Mouse (Mus musculus) bone marrow macrophage, adult 2 months (primary cell): ENCODE results near the gene Rfx1. TPM values are rescaled to one million over a fixed set of nuclear protein-coding genes. Genes with fewer than 3 reads are reported as not detected.

Source experiments
- H3K27ac ChIP-seq: 2 replicates; pipeline ENCODE4 v1.5.1; 2012; ENCODE audit warnings: low read depth, low read length; ENCODE audit not compliant: insufficient read depth
- H3K4me1 ChIP-seq: 2 replicates; pipeline ENCODE4 v1.6.1; 2012; ENCODE audit warnings: low read length; ENCODE audit not compliant: control insufficient read depth, insufficient read depth
- H3K4me3 ChIP-seq: 2 replicates; pipeline ENCODE4 v1.5.1; 2012; ENCODE audit warnings: mild to moderate bottlenecking, low read length, moderate library complexity; ENCODE audit not compliant: insufficient read depth
- CTCF ChIP-seq: IDR thresholded peaks from 2 replicates; pipeline ENCODE4 v1.5.1; 2012; ENCODE audit warnings: low read depth, mild to moderate bottlenecking, low read length, moderate library complexity
- POLR2A ChIP-seq: IDR thresholded peaks from 2 replicates; pipeline ENCODE4 v1.6.1; 2012; ENCODE audit warnings: mild to moderate bottlenecking, low read depth, low read length, borderline replicate concordance
- polyA plus RNA-seq: library from polyadenylated mRNA; stranded (reverse); fragments of >200 nt; gene quantifications from 2 replicates; pipeline ENCODE4 v1.2.4, GENCODE M21; 2012; ENCODE audit not compliant: missing spikeins, insufficient read depth, insufficient read length

Gene Rfx1
- polyA plus RNA-seq, 1 experiment = 17.2 TPM

- TF ChIP-seq POLR2A (no peak), CTCF (no peak)
- Histone ChIP-seq H3K4me3 (no peak overlapping the region), H3K4me1 (no peaks in the 10 kb centered on the region), H3K27ac (no peak overlapping the region)
Observed at GRCm38 (mm10) chr8:84053229-84053628, 13.4 kb upstream of the Rfx1 start.

DNA sequence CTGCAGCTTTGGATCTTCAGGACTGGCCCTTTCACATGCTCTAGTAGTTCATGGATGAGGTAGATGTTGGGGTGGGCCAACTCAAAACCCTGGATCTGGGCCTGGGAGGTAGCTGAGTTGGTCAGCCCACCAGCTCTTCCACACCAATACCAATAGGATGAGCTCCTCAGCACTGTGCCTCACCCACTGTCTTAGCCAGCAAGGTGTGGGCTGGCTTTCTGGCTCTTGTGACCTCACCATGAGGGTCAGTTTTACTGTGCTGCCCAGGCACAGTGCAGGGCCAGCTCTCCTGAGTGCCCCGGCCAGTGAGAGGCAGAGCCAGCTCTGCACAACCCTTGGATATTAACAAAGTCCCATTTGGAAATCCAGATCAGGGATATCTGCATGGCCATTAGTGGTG is 8.8 kb upstream of the Rfx1 start:
- no peak for TF ChIP-seq POLR2A
- TF ChIP-seq CTCF = no peak
- no peak overlapping the region for H3K27ac ChIP-seq
- H3K4me1 ChIP-seq = no peaks in the 10 kb centered on the region
- H3K4me3 ChIP-seq = no peak overlapping the region

- Histone ChIP-seq H3K4me3 (no peak overlapping the region), H3K4me1 (peaks cover 9% of the 10 kb centered on the region), H3K27ac (no peak overlapping the region)
- TF ChIP-seq CTCF (no peak), POLR2A (no peak)
Observed at GRCm38 (mm10) chr8:84059226-84059625, 7.4 kb upstream of the Rfx1 start.

- Histone ChIP-seq H3K4me1 (peaks cover 16% of the 10 kb centered on the region), H3K27ac (no peak overlapping the region), H3K4me3 (no peak overlapping the region)
- TF ChIP-seq POLR2A (no peak), CTCF (no peak)
Observed at GRCm38 (mm10) chr8:84060245-84060644, 6.4 kb upstream of the Rfx1 start.

DNA sequence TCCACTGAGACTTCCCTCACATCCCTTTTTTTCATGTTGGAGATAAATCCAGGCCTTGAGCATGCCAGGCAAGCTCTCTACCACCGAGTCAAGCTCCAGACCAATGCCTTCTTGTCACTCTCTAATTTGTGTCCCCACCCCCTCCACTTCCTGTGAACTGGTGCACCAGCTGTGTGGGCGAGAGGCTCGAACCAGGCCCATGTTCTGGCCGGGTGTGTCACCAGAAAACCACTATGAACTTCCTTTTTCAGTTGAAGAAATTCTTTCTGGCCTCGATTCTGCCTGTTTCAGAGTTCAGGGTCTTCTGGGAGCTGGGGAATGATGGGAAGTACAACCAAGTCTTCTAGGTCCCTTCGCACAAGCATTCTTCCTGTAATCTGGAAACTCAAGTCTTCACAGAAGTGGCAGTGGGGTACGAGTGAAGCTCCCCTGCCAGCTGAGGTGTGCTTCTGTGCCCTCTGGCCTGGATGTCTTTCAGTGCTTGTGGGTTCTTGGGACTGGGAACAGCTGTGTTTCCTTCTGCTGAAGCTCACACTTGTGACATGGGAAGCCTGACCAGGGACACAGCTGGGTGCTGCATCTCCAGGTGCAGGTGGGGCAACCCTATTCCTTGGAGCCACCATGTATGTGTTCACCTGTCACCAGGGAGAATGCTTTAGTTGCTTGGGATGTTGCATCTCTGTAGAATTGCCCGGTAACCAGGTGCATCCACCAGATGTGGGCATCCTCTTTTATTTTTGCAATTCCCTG is 2.6 kb upstream of the Rfx1 start:
- Histone ChIP-seq H3K4me3 (no peak overlapping the region), H3K4me1 (peaks cover 34% of the 10 kb centered on the region), H3K27ac (peak overlapping the region; percentile 39)
- TF ChIP-seq CTCF = no peak
- no peak for TF ChIP-seq POLR2A

- Histone ChIP-seq H3K4me1 (peaks cover 44% of the 10 kb centered on the region), H3K4me3 (peak within 1 kb of the TSS; percentile 73), H3K27ac (peak within 1 kb of the TSS; percentile 59)
- TF ChIP-seq POLR2A (no peak), CTCF (no peak)
Observed at GRCm38 (mm10) chr8:84065037-84065436, 1.6 kb upstream of the Rfx1 start, which contains the start of gene Gm10643. TSS of gene Gm10643 (minus strand) at chr8:84065137.

- H3K4me1 ChIP-seq = peaks cover 49% of the 10 kb centered on the region
- H3K27ac ChIP-seq = peak overlapping the region; percentile 59; the same call in 1 of the 2 replicates
- TF ChIP-seq POLR2A = no peak
- TF ChIP-seq CTCF = no peak
- H3K4me3 ChIP-seq = peak overlapping the region; percentile 73
Observed at GRCm38 (mm10) chr8:84065457-84066072, 1.1 kb upstream of the Rfx1 start.

GRCm38 (mm10) chr8:84067047-84067573 is 476 bp downstream of the Rfx1 start:
- peaks cover 65% of the 10 kb centered on the region for H3K4me1 ChIP-seq
- peak overlapping the region; percentile 63 for H3K4me3 ChIP-seq
- peak overlapping the region; percentile 71 for H3K27ac ChIP-seq
- TF ChIP-seq POLR2A (no peak), CTCF (no peak)

DNA sequence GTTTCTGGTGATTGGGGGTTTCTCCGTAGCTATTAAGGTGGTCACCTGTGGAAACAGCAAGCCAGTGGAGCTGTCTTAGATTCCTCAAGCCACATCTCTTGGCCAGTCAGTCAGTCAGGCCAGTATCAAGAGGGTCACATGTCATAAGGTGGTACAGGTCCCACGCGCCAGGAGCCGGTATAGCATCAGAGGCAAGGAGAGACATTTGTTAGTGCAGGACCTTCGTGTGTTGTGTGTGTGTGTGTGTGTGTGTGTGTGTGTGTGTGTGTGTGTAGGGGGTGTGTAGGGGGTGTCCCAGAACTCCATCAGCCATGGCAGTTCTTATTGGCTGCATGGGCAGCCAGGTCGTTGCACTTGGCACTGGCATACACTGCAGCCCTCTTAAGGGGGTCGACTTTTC is 1.3 kb downstream of the Rfx1 start:
- Histone ChIP-seq H3K4me3 (peak overlapping the region; percentile 63), H3K4me1 (peaks cover 69% of the 10 kb centered on the region), H3K27ac (no peak overlapping the region)
- no peak for TF ChIP-seq POLR2A
- no peak for TF ChIP-seq CTCF

GRCm38 (mm10) chr8:84068316-84069035 is 1.8 kb downstream of the Rfx1 start:
- Histone ChIP-seq H3K4me1 (peaks cover 67% of the 10 kb centered on the region), H3K4me3 (no peak overlapping the region), H3K27ac (no peak overlapping the region; the same call in 1 of the 2 replicates)
- TF ChIP-seq POLR2A (no peak), CTCF (no peak)
